Mouse (Mus musculus): ENCODE measurements at regions not wholly inside any gene's neighbourhood (a gene's known extent, or its start where the extent isn't known, plus 50 kb on each side); places are given as distances from the start of the nearest gene placed in this dataset.
A peak's percentile ranks its signal among the peaks of the same experiment; 100 is the strongest.

GRCm38 (mm10) chr15:62071311-62071710, 1148.5 kb upstream of the A1bg start:
- no peak for DNase-seq

GRCm38 (mm10) chr15:62068422-62069160, 1145.8 kb upstream of the A1bg start:
- no peak for DNase-seq

GRCm38 (mm10) chr15:62064399-62064798, 1141.6 kb upstream of the A1bg start:
- DNase-seq = no peak

GRCm38 (mm10) chr15:62057449-62057848, 1134.6 kb upstream of the A1bg start:
- no peak for DNase-seq

GRCm38 (mm10) chr15:62056889-62057288, 1134.1 kb upstream of the A1bg start:
- DNase-seq = no peak

GRCm38 (mm10) chr15:62056401-62056800, 1133.6 kb upstream of the A1bg start:
- no peak for DNase-seq

GRCm38 (mm10) chr15:62055011-62055410, 1132.2 kb upstream of the A1bg start:
- DNase-seq = no peak

- DNase-seq = no peak
These were observed 1130.8 kb upstream of the A1bg start for GRCm38 (mm10) chr15:62053420-62054239.

GRCm38 (mm10) chr15:62049416-62049815, 1126.6 kb upstream of the A1bg start:
- DNase-seq = no peak

GRCm38 (mm10) chr15:62048981-62049380, 1126.2 kb upstream of the A1bg start:
- DNase-seq = no peak

- no peak for DNase-seq
These were observed 1123.5 kb upstream of the A1bg start for GRCm38 (mm10) chr15:62046276-62046675.

- DNase-seq = peak; percentile 43
These were observed 1122.0 kb upstream of the A1bg start for GRCm38 (mm10) chr15:62044654-62045335.

- DNase-seq = peak; percentile 62
These were observed 1121.0 kb upstream of the A1bg start for GRCm38 (mm10) chr15:62043617-62044392.

- no peak for DNase-seq
These were observed 1120.2 kb upstream of the A1bg start for GRCm38 (mm10) chr15:62042924-62043504.

Measured in kidney, adult 11 months (tissue).